Mouse (Mus musculus): ENCODE data around the gene Galnt11. TPM values are rescaled to one million over a fixed set of nuclear protein-coding genes. Genes with fewer than 3 reads are reported as not detected.
A peak's percentile ranks its signal among the peaks of the same experiment; 100 is the strongest.
"Not testable (repeated sequence)": the region's sequence is repeated elsewhere in the genome, so short reads cannot be mapped to it uniquely, and the experiment has no call there.

The Galnt11 gene
- total RNA-seq (2021) = 10 to 100 TPM; 24.5 TPM
- long read RNA-seq, experiment 1, transcript Galnt11-201 (12 exons, 2,552 nt) = major isoform, 47 of 62 reads
- long read RNA-seq, experiment 1, partial matches to known transcripts = 6 of 62 reads
- long read RNA-seq, experiment 1, other reads (novel, unspliced or antisense) = 9 of 62 reads
- long read RNA-seq, experiment 2, transcript Galnt11-201 (12 exons, 2,552 nt) = major isoform, 52 of 63 reads
- long read RNA-seq, experiment 2, partial matches to known transcripts = 2 of 63 reads
- long read RNA-seq, experiment 2, other reads (novel, unspliced or antisense) = 9 of 63 reads

- intact Hi-C loops (cut with DNase I) = no loop called here
- no peak for DNase-seq
Measured at GRCm38 (mm10) chr5:25221604-25222003, at the start of gene Galnt11. Gene Galnt11, plus strand, starts transcription at chr5:25221904.

- intact Hi-C loops (cut with DNase I); DNase-seq: not testable (repeated sequence)
Measured at GRCm38 (mm10) chr5:25177937-25178336, 43.8 kb upstream of the Galnt11 start.

DNA sequence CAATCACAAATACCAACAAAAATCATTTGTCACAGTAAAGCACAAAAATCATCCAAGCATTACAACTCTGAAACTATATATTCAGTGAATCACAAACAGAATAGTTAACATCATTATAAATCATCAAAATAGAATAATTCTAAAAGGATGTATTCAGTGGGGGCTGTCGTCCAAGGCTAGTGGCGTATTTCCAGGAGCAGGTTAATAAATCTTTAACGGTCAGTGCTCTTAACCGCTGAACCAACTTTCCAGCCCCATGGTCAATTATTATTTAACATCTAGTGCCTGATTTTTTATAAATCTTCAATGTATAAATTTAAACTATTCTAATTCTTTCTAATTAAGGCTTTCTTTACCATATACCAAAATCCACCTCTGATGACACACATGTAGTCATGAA lies 43.2 kb upstream of the Galnt11 start:
- DNase-seq; intact Hi-C loops (cut with DNase I): not testable (repeated sequence)

DNA sequence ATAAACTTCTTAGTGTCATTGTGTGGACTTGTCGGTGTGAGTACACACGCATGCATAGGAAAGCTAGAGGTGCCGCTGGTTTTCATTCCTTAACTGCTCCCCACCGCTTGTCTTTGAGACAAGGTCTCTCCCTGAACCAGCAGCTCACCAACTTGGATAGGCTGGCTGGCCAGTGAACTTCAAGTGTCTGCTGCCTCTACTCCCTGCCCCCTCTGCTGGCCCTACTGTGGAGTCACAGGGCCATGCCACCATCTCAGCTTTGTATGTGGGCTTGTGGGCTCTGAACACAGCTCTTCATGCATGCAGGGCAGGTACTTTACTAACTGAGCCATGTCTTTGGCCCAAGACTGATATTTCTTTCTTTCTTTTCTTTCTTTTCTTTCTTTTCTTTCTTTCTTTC lies 42.4 kb upstream of the Galnt11 start:
- DNase-seq = no peak
- intact Hi-C loops (cut with DNase I) = no loop called here

GRCm38 (mm10) chr5:25179936-25180488 lies 41.7 kb upstream of the Galnt11 start:
- intact Hi-C loops (cut with DNase I) = no loop called here
- no peak for DNase-seq

DNA sequence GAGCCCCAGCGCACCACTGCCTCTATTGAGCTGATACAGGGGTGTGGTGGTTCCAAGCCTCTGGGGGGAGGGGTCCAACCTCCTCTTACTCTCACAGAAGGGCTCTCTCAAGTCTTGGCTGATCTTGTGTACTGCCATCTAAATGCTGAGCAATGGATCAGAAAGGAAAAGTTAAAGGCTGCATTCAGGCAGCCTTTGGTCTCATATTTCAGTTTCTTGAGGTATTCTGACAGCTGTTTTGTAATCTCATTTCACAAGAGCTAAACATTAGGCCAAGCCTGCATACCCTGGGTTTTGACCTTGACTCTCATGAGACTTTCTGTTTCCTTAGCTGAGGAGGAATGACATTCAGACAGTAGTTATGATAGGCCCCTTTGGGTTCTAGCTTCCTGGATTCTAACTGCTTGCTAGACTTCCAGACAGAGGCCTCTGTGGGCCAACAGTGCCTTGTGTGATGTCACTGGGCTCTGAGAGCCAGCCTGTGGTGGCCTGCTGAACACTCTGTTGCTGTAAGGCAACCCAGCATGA lies 40.6 kb upstream of the Galnt11 start, which contains the start of gene Galntl5:
Gene Galntl5 (plus strand): TSS at position 457 of the 528 bp plus-strand sequence.
- no peak for DNase-seq
- intact Hi-C loops (cut with DNase I) = no loop called here

- intact Hi-C loops (cut with DNase I) = no loop called here
- no peak for DNase-seq
Measured at GRCm38 (mm10) chr5:25183595-25183994, 38.1 kb upstream of the Galnt11 start.

GRCm38 (mm10) chr5:25184594-25184993 lies 37.1 kb upstream of the Galnt11 start:
- no peak for DNase-seq
- intact Hi-C loops (cut with DNase I) = no loop called here

DNA sequence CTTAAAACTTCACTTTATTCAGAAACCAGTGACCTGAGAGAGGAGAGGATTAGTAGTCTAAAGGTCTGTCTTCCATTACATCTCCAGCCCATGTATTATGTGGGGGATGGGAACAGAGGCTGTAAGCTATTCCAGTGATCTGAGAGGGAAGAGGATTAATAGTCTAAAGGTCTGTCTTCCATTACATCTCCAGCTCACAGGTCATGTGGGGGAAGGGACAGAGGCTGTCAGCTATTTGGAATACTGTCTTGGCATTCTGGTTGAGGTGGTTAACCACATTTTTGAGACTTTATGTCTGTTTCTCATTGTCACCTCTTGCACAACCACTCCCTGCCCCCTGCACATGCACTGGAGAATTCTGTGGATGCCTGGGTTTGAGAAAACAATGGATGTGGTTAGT lies 34.0 kb upstream of the Galnt11 start:
- intact Hi-C loops (cut with DNase I) = no loop called here

GRCm38 (mm10) chr5:25188802-25189201 lies 32.9 kb upstream of the Galnt11 start:
- peak; percentile 14 to 33 for DNase-seq
- intact Hi-C loops (cut with DNase I) = no loop called here

More for the DNA sequence above, 34.0 kb upstream of the Galnt11 start:
- DNase-seq = no peak

DNA sequence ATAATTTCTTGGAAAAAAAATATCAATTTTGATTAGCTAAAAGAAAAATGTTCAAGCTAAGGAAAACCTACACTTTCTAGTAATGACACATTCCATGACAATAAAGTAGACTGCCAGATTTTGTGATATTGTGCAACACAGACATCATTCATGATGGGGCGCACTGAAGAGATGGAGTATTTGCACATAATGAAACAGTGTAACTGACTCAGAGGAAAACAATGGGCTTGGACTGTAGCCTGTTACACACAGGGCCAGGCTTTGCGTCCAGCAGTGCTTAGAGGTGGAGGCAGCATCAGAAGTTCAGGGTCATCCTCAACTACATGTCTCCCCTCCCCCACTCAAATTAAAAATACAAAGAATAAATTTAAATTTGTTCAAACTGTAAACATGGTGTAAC lies 31.2 kb upstream of the Galnt11 start:
- DNase-seq = no peak
- intact Hi-C loops (cut with DNase I) = no loop called here

DNA sequence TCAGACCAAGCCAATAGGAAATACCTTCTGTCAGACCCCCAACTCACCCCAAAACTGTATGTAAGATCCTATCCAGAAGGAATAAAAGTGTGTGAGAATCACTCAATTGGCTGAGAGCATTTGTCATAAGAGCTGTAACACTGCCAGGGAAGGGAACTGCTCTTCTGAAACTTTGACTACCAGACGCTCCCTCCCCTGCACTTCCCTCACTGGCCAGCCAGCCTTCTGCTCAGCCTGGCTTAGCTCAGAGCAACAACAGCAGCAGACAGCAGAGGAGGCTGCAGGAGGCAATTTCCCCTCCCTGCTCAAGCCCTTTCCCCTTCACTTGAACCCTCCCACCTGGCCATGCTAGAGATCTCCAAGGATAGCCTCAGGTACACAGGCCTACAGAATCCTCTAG lies 9.8 kb upstream of the Galnt11 start:
- DNase-seq = no peak
- intact Hi-C loops (cut with DNase I) = no loop called here

DNA sequence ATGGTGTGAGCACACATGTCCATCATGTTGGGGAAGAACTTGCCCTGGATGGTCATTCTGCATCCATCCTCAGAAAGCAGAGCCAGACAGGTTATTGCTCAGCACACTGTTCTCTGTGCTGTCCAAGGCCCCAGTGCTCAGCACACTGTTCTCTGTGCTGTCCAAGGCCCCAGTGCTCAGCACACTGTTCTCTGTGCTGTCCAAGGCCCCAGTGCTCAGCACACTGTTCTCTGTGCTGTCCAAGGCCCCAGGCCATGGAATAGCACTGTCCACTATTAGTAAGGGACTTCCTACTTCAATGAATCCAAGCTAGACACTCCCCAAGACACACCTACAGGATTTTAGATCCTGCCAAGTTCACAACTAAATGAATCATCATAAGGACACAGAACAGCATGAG lies 8.5 kb upstream of the Galnt11 start:
- DNase-seq; intact Hi-C loops (cut with DNase I): not testable (repeated sequence)

DNA sequence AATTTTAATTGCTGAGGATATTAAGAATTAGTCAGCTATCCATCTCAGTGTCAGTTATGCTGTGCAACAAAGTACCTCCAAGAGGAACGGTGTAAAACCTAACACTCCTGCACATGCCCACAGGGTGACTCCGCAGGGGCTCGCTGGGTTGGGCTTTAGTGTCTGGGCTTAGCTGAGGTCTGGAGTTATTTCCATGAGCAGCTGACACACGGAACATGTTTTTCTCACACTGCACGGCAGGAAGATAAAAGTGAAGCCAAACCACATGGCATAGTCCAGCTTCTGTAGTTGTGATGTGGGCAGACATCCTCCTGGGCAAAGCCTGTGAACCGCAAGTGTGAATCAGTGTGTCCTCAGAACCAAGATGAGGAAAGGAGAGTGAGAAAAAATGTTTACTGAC lies 6.7 kb upstream of the Galnt11 start:
- no peak for DNase-seq
- intact Hi-C loops (cut with DNase I) = no loop called here

GRCm38 (mm10) chr5:25222752-25223702 lies 1.3 kb downstream of the Galnt11 start, which contains the start of gene E130116L18Rik:
Gene E130116L18Rik, minus strand, starts transcription at chr5:25223153.
- intact Hi-C loops (cut with DNase I) = no loop called here
- DNase-seq = peak; percentile 92 to 94

GRCm38 (mm10) chr5:25224377-25224776 lies 2.7 kb downstream of the Galnt11 start:
- intact Hi-C loops (cut with DNase I); DNase-seq: not testable (repeated sequence)

DNA sequence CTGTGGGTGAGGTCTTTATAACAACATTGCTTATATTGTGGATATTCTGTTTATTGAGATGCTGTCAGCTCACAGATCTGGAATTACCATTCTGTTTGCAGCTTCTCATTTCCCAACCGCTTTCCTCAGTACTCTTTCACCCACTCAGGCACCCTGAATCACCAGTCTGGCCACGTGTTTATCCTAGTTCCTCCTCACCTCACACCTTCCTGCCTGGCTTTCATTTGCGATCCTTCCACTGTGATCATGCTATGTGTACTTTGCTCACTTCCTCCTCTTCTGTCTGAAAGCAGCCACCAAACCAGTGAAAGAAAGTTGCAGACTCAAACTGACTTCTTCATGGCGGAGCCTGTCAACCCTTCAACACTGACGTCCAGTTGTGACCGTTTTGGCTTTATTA lies 21.4 kb downstream of the Galnt11 start:
- intact Hi-C loops (cut with DNase I) = no loop called here
- no peak for DNase-seq

GRCm38 (mm10) chr5:25245806-25246472 lies 24.2 kb downstream of the Galnt11 start:
- intact Hi-C loops (cut with DNase I) = no loop called here
- no peak for DNase-seq

DNA sequence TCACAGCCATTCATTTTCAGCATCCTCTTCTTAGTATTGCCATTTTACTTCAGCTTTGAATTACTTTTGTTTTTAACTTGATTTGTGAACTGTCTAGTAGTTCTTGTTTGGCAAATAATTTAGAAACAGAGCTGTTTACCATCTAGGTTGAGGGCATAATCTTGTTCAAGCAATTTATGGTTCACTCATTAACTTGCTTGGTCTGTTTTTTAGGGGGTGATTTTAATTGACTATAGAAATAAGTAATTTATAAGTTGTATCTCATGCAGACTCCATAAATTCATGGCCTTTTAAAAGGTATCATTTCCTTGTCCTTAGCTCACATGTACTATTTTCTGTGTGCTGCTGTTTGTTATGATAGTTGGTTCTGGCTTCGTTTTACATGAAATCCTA lies 24.8 kb downstream of the Galnt11 start:
- no peak for DNase-seq
- intact Hi-C loops (cut with DNase I) = no loop called here

DNA sequence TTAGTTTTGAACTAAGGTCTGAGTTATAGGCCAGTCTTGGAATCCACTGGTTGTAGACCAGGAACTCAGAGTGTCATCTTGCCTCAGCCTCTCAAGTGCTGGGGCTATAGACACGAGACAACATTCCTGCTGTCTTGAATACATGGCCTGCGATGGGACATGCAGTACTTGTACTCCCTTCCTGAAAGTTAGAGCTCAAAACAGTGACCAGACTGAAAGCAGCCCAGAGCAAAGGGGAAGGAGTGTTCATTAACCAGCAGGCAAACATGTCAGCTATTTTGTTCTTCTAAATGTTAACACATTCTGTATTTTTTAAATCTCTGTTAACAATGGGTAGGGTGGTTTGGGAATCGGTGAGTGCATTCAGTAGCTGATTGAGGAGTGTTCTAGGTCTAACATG lies 25.3 kb downstream of the Galnt11 start:
- intact Hi-C loops (cut with DNase I) = no loop called here

More for the DNA sequence above, 25.3 kb downstream of the Galnt11 start:
- no peak for DNase-seq

All from heart, postnatal 14 days (tissue).